Mouse (Mus musculus) hindbrain, embryonic 11.5 days (tissue): ENCODE measurements at regions not wholly inside any gene's neighbourhood (a gene's known extent, or its start where the extent isn't known, plus 50 kb on each side); places are given as distances from the start of the nearest gene placed in this dataset.

Source experiments
- ATAC-seq: fragments of 200-750 bp; cut with Nextera tagmentation; 2 replicates; pipeline ENCODE4 v1.8.0; 2017; ENCODE audit warnings: mild to moderate bottlenecking, moderate TSS enrichment, moderate library complexity; ENCODE audit not compliant: low FRiP score
- DNase-seq: peaks from one replicate; pipeline ENCODE4 v3.0.0-alpha.2; 2015; ENCODE audit warnings: low spot score
- H3K27ac ChIP-seq: fragments of 300-500 bp; sonication (generic); 2 replicates; pipeline ENCODE4 v1.5.1; 2014; ENCODE audit warnings: mild to moderate bottlenecking, low read depth, low read length
- H3K27me3 ChIP-seq: fragments of 300-500 bp; sonication (generic); 2 replicates; pipeline ENCODE4 v1.6.1; 2014; ENCODE audit warnings: mild to moderate bottlenecking, low read length, moderate library complexity, mixed read lengths; ENCODE audit not compliant: control insufficient read depth, insufficient read depth
- H3K36me3 ChIP-seq: fragments of 300-500 bp; sonication (generic); 2 replicates; pipeline ENCODE4 v1.6.1; 2014; ENCODE audit warnings: mild to moderate bottlenecking, low read length, moderate library complexity, mixed read lengths; ENCODE audit not compliant: control insufficient read depth, insufficient read depth
- H3K4me1 ChIP-seq: fragments of 300-500 bp; sonication (generic); replicated peaks from 2 replicates; pipeline ENCODE4 v1.6.1; 2014; ENCODE audit warnings: low read length, mixed read lengths; ENCODE audit not compliant: control insufficient read depth, insufficient read depth
- H3K4me2 ChIP-seq: fragments of 300-500 bp; sonication (generic); replicated peaks from 2 replicates; pipeline ENCODE4 v1.6.1; 2014; ENCODE audit warnings: mild to moderate bottlenecking, low read depth, low read length
- H3K4me3 ChIP-seq: fragments of 300-500 bp; sonication (generic); 2 replicates; pipeline ENCODE4 v1.5.1; 2014; ENCODE audit warnings: low read depth, low read length
- H3K9ac ChIP-seq: fragments of 300-500 bp; sonication (generic); 2 replicates; pipeline ENCODE4 v1.6.1; 2014; ENCODE audit warnings: low read depth, low read length
- H3K9me3 ChIP-seq: fragments of 300-500 bp; sonication (generic); 2 replicates; pipeline ENCODE4 v1.6.1; 2016; ENCODE audit warnings: low read length; ENCODE audit not compliant: control insufficient read depth
- WGBS: fragments of 180-500 bp; shearing (Covaris S2); extraction: QIAGEN DNeasy Blood & Tissue Kit; methylation state at CpG from one replicate; pipeline ENCODE4 v1.1.7; 2014; 5-methylcytosine and 5-hydroxymethylcytosine counted together

- Histone ChIP-seq H3K27me3 (no peaks in the 10 kb centered on the region), H3K9me3 (no peaks in the 10 kb centered on the region), H3K36me3 (no peaks in the 10 kb centered on the region), H3K4me1 (no peaks in the 10 kb centered on the region), H3K4me2 (no peak overlapping the region), H3K4me3 (no peak overlapping the region), H3K27ac (no peak overlapping the region), H3K9ac (no peak overlapping the region)
- WGBS = 82% methylated on average over 4 of the region's 4 CpGs
- ATAC-seq (no peak), DNase-seq (no peak)
Observed at GRCm38 (mm10) chr16:74520501-74520900, 108.9 kb upstream of the Robo2 start.

- Histone ChIP-seq H3K9ac (no peak overlapping the region), H3K27me3 (no peaks in the 10 kb centered on the region), H3K4me1 (no peaks in the 10 kb centered on the region), H3K36me3 (no peaks in the 10 kb centered on the region), H3K9me3 (no peaks in the 10 kb centered on the region), H3K27ac (no peak overlapping the region), H3K4me3 (no peak overlapping the region), H3K4me2 (no peak overlapping the region)
- ATAC-seq (no peak), DNase-seq (no peak)
- 100% methylated on average over 1 of the region's 1 CpGs for WGBS
Observed at GRCm38 (mm10) chr16:74517888-74518287, 106.3 kb upstream of the Robo2 start.

GRCm38 (mm10) chr16:74517374-74517773 is 105.7 kb upstream of the Robo2 start:
- H3K4me3 ChIP-seq = no peak overlapping the region
- no peak overlapping the region for H3K9ac ChIP-seq
- WGBS = 94% methylated on average over 4 of the region's 4 CpGs
- no peaks in the 10 kb centered on the region for H3K36me3 ChIP-seq
- no peak overlapping the region for H3K4me2 ChIP-seq
- DNase-seq (no peak), ATAC-seq (no peak)
- H3K27me3 ChIP-seq = no peaks in the 10 kb centered on the region
- no peak overlapping the region for H3K27ac ChIP-seq
- no peaks in the 10 kb centered on the region for H3K9me3 ChIP-seq
- H3K4me1 ChIP-seq = no peaks in the 10 kb centered on the region

GRCm38 (mm10) chr16:74514481-74514880 is 102.9 kb upstream of the Robo2 start:
- Histone ChIP-seq H3K9ac (no peak overlapping the region), H3K4me2 (no peak overlapping the region), H3K4me3 (no peak overlapping the region), H3K27ac (no peak overlapping the region), H3K36me3 (no peaks in the 10 kb centered on the region), H3K4me1 (no peaks in the 10 kb centered on the region), H3K27me3 (no peaks in the 10 kb centered on the region), H3K9me3 (no peaks in the 10 kb centered on the region)
- DNase-seq (no peak), ATAC-seq (no peak)
- WGBS = 64% methylated on average over 4 of the region's 4 CpGs

- Histone ChIP-seq H3K9me3 (no peaks in the 10 kb centered on the region), H3K4me1 (no peaks in the 10 kb centered on the region), H3K9ac (no peak overlapping the region), H3K36me3 (no peaks in the 10 kb centered on the region), H3K4me2 (no peak overlapping the region), H3K27ac (no peak overlapping the region), H3K4me3 (no peak overlapping the region), H3K27me3 (no peaks in the 10 kb centered on the region)
- ATAC-seq = no peak
- DNase-seq = no peak
- 85% methylated on average over 1 of the region's 1 CpGs for WGBS
Observed at GRCm38 (mm10) chr16:74510383-74510782, 98.8 kb upstream of the Robo2 start.

GRCm38 (mm10) chr16:74509489-74509888 is 97.9 kb upstream of the Robo2 start:
- Histone ChIP-seq H3K4me2 (no peak overlapping the region), H3K36me3 (no peaks in the 10 kb centered on the region), H3K9me3 (no peaks in the 10 kb centered on the region), H3K27ac (no peak overlapping the region), H3K4me1 (no peaks in the 10 kb centered on the region), H3K9ac (no peak overlapping the region), H3K27me3 (no peaks in the 10 kb centered on the region), H3K4me3 (no peak overlapping the region)
- WGBS = 93% methylated on average over 2 of the region's 2 CpGs
- ATAC-seq (no peak), DNase-seq (no peak)

GRCm38 (mm10) chr16:74506719-74507118 is 95.1 kb upstream of the Robo2 start:
- H3K9ac ChIP-seq = no peak overlapping the region
- H3K27me3 ChIP-seq = no peaks in the 10 kb centered on the region
- H3K27ac ChIP-seq = no peak overlapping the region
- H3K36me3 ChIP-seq = no peaks in the 10 kb centered on the region
- H3K4me3 ChIP-seq = no peak overlapping the region
- H3K4me2 ChIP-seq = no peak overlapping the region
- no peaks in the 10 kb centered on the region for H3K9me3 ChIP-seq
- ATAC-seq = no peak
- no peak for DNase-seq
- no peaks in the 10 kb centered on the region for H3K4me1 ChIP-seq

GRCm38 (mm10) chr16:74506173-74506709 is 94.6 kb upstream of the Robo2 start:
- no peaks in the 10 kb centered on the region for H3K4me1 ChIP-seq
- no peaks in the 10 kb centered on the region for H3K9me3 ChIP-seq
- no peak overlapping the region for H3K9ac ChIP-seq
- 80% methylated on average over 6 of the region's 6 CpGs for WGBS
- no peak overlapping the region for H3K4me3 ChIP-seq
- H3K4me2 ChIP-seq = no peak overlapping the region
- DNase-seq = no peak
- no peaks in the 10 kb centered on the region for H3K36me3 ChIP-seq
- no peak overlapping the region for H3K27ac ChIP-seq
- no peak for ATAC-seq
- no peaks in the 10 kb centered on the region for H3K27me3 ChIP-seq

- 89% methylated on average over 5 of the region's 5 CpGs for WGBS
- Histone ChIP-seq H3K27me3 (no peaks in the 10 kb centered on the region), H3K9ac (no peak overlapping the region), H3K4me1 (no peaks in the 10 kb centered on the region), H3K36me3 (no peaks in the 10 kb centered on the region), H3K27ac (no peak overlapping the region), H3K4me3 (no peak overlapping the region), H3K9me3 (no peaks in the 10 kb centered on the region), H3K4me2 (no peak overlapping the region)
- DNase-seq (no peak), ATAC-seq (no peak)
Observed at GRCm38 (mm10) chr16:74504426-74504825, 92.8 kb upstream of the Robo2 start.
